Mouse (Mus musculus) thymus, adult 2 months (tissue): ENCODE results near the gene Ube3b. TPM values are rescaled to one million over a fixed set of nuclear protein-coding genes. Genes with fewer than 3 reads are reported as not detected.

Source experiments
- DNase-seq: peaks from one replicate; pipeline ENCODE4 v3.0.0; 2021
- H3K27ac ChIP-seq: fragments of 200-500 bp; 2 replicates; pipeline ENCODE4 v1.5.1; 2012; ENCODE audit warnings: low read length, control low read depth; ENCODE audit not compliant: control insufficient read depth, insufficient read depth
- H3K27me3 ChIP-seq: fragments of 200-500 bp; 2 replicates; pipeline ENCODE4 v1.6.1; 2012; ENCODE audit warnings: mild to moderate bottlenecking, low read length, moderate library complexity, mixed read lengths; ENCODE audit not compliant: control insufficient read depth, insufficient read depth
- H3K36me3 ChIP-seq: fragments of 200-500 bp; 2 replicates; pipeline ENCODE4 v1.6.1; 2012; ENCODE audit warnings: mild to moderate bottlenecking, low read length, moderate library complexity; ENCODE audit not compliant: control insufficient read depth, insufficient read depth
- H3K4me1 ChIP-seq: fragments of 200-500 bp; replicated peaks from 2 replicates; pipeline ENCODE4 v1.6.1; 2012; ENCODE audit warnings: low read length; ENCODE audit not compliant: control insufficient read depth, insufficient read depth
- H3K4me3 ChIP-seq: fragments of 200-500 bp; 2 replicates; pipeline ENCODE4 v1.5.1; 2012; ENCODE audit warnings: mild to moderate bottlenecking, low read length, control low read depth, moderate library complexity; ENCODE audit not compliant: control insufficient read depth, insufficient read depth
- CTCF ChIP-seq: fragments of 200-500 bp; IDR thresholded peaks from 2 replicates; pipeline ENCODE4 v1.5.1; 2012; ENCODE audit warnings: mild to moderate bottlenecking, control low read depth, low read length, moderate library complexity, borderline replicate concordance; ENCODE audit not compliant: control insufficient read depth, poor library complexity, insufficient read depth; ENCODE audit errors: extremely low read depth
- POLR2A ChIP-seq: fragments of 200-500 bp; IDR thresholded peaks from 2 replicates; pipeline ENCODE4 v1.6.1; 2012; ENCODE audit warnings: mild to moderate bottlenecking, low read length, control low read depth, moderate library complexity; ENCODE audit not compliant: control insufficient read depth, poor library complexity, insufficient read depth; ENCODE audit errors: extremely low read depth
- WGBS: fragments of 180-500 bp; shearing (Covaris S2); methylation state at CpG from one replicate; pipeline ENCODE4 v1.1.7; 2018; 5-methylcytosine and 5-hydroxymethylcytosine counted together
- polyA plus RNA-seq: library from polyadenylated mRNA; depleted of rRNA; stranded (reverse); fragments of >200 nt; gene quantifications from 2 replicates; pipeline ENCODE4 v1.2.3, GENCODE M21; 2012

The Ube3b gene
- polyA plus RNA-seq, 1 experiment: 123 TPM

- Histone ChIP-seq H3K4me1 (no peaks in the 10 kb centered on the region), H3K27ac (no peak overlapping the region), H3K36me3 (peaks cover 30% of the 10 kb centered on the region), H3K27me3 (no peaks in the 10 kb centered on the region), H3K4me3 (no peak overlapping the region)
- WGBS: 93% methylated on average over 11 of the region's 11 CpGs
- TF ChIP-seq CTCF (no peak), POLR2A (no peak)
- no peak for DNase-seq
Observed at GRCm38 (mm10) chr5:114421561-114422298, 41.3 kb downstream of the Ube3b start.

GRCm38 (mm10) chr5:114422591-114422990 is 42.2 kb downstream of the Ube3b start:
- H3K27ac ChIP-seq: no peak overlapping the region
- H3K36me3 ChIP-seq: peaks cover 22% of the 10 kb centered on the region
- no peaks in the 10 kb centered on the region for H3K27me3 ChIP-seq
- 75% methylated on average over 5 of the region's 5 CpGs for WGBS
- DNase-seq: no peak
- TF ChIP-seq CTCF (no peak), POLR2A (no peak)
- no peak overlapping the region for H3K4me3 ChIP-seq
- no peaks in the 10 kb centered on the region for H3K4me1 ChIP-seq

- DNase-seq: no peak
- no peak for TF ChIP-seq POLR2A
- TF ChIP-seq CTCF: no peak
- H3K4me1 ChIP-seq: no peaks in the 10 kb centered on the region
- no peaks in the 10 kb centered on the region for H3K27me3 ChIP-seq
- no peak overlapping the region for H3K4me3 ChIP-seq
- 95% methylated on average over 5 of the region's 5 CpGs for WGBS
- H3K27ac ChIP-seq: no peak overlapping the region
- H3K36me3 ChIP-seq: peaks cover 17% of the 10 kb centered on the region
Observed at GRCm38 (mm10) chr5:114423961-114424360, 43.6 kb downstream of the Ube3b start.

GRCm38 (mm10) chr5:114426732-114427131 is 46.3 kb downstream of the Ube3b start:
- Histone ChIP-seq H3K27me3 (no peaks in the 10 kb centered on the region), H3K4me3 (no peak overlapping the region), H3K36me3 (no peaks in the 10 kb centered on the region), H3K4me1 (no peaks in the 10 kb centered on the region), H3K27ac (no peak overlapping the region)
- no peak for TF ChIP-seq CTCF
- no peak for TF ChIP-seq POLR2A
- no peak for DNase-seq
- 88% methylated on average over 6 of the region's 6 CpGs for WGBS

GRCm38 (mm10) chr5:114428621-114429020 is 48.2 kb downstream of the Ube3b start:
- H3K36me3 ChIP-seq: no peaks in the 10 kb centered on the region
- H3K27ac ChIP-seq: no peak overlapping the region
- WGBS: 81% methylated on average over 18 of the region's 18 CpGs
- H3K4me3 ChIP-seq: no peak overlapping the region
- H3K27me3 ChIP-seq: no peaks in the 10 kb centered on the region
- no peak for TF ChIP-seq CTCF
- DNase-seq: no peak
- no peaks in the 10 kb centered on the region for H3K4me1 ChIP-seq

GRCm38 (mm10) chr5:114429781-114430180 is 49.4 kb downstream of the Ube3b start:
- no peak for DNase-seq
- Histone ChIP-seq H3K27me3 (no peaks in the 10 kb centered on the region), H3K4me3 (no peak overlapping the region), H3K27ac (no peak overlapping the region), H3K4me1 (no peaks in the 10 kb centered on the region), H3K36me3 (no peaks in the 10 kb centered on the region)
- TF ChIP-seq POLR2A (no peak), CTCF (no peak)
- WGBS: 83% methylated on average over 7 of the region's 7 CpGs

GRCm38 (mm10) chr5:114434359-114434758 is 54.0 kb downstream of the Ube3b start:
- no peak for DNase-seq
- no peak overlapping the region for H3K4me3 ChIP-seq
- no peak overlapping the region for H3K27ac ChIP-seq
- WGBS: 95% methylated on average over 8 of the region's 8 CpGs
- H3K4me1 ChIP-seq: no peaks in the 10 kb centered on the region
- H3K36me3 ChIP-seq: no peaks in the 10 kb centered on the region
- TF ChIP-seq POLR2A: no peak
- TF ChIP-seq CTCF: no peak
- no peaks in the 10 kb centered on the region for H3K27me3 ChIP-seq
